Mouse (Mus musculus): ENCODE measurements around the gene Epb41l5.

DNA sequence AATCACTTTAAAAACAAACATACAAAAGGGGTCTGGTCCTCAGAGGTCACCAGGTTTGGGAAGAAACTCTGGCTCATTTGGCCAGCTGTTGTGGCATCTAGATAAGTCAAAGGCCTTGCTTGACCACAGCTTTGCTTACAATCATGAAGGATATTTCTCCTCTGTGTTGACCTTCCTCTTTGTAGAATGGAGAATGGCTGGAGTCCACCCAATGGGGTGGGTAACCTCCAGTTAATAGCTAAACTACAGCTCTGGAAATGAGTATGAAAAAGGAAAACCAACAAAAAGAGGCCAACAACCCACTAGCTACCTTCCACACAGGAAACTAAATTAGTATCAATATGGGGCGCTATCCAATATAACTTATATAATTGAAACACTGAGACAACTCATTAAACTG, 97.1 kb downstream of the Epb41l5 start:
- no peak for TF ChIP-seq POLR2A (IDR thresholded peaks at IDR 0.05; ENCODE audit: borderline replicate concordance, extremely low read depth, insufficient read depth, insufficient read length, poor library complexity, severe bottlenecking)
- TF ChIP-seq CTCF (IDR thresholded peaks at IDR 0.05; ENCODE audit: borderline replicate concordance, extremely low read depth, insufficient read depth, insufficient read length), result no peak

Measured in brain, embryonic 14.5 days (tissue).